Mouse (Mus musculus) kidney, adult 2 months (tissue): ENCODE results near the gene Adad2.

ENCODE experiments used
- CTCF ChIP-seq: fragments of 200-500 bp; conservative IDR thresholded peaks from 2 replicates; pipeline ENCODE4 v1.5.1; 2011; ENCODE audit warnings: low read depth, mild to moderate bottlenecking, control low read depth, low read length, moderate library complexity, mixed read lengths; ENCODE audit not compliant: insufficient read depth, insufficient read length
- POLR2A ChIP-seq: fragments of 200-500 bp; IDR thresholded peaks from one replicate; pipeline ENCODE4 v1.6.1; 2011; ENCODE audit warnings: low read depth, low read length, control low read depth

- TF ChIP-seq POLR2A: no peak
- TF ChIP-seq CTCF: no peak
Measured at GRCm38 (mm10) chr8:119563849-119564251, 48.7 kb upstream of the Adad2 start.
